Mouse (Mus musculus) neutrophil, adult 5-6 weeks (primary cell): ENCODE measurements at regions not wholly inside any gene's neighbourhood (a gene's known extent, or its start where the extent isn't known, plus 50 kb on each side); places are given as distances from the start of the nearest gene placed in this dataset.

Source experiments
- ATAC-seq: fragments of 151-379, 151-347 bp; 2 replicates; pipeline ENCODE4 v1.8.0; 2017; ENCODE audit warnings: mild to moderate bottlenecking, moderate TSS enrichment; ENCODE audit not compliant: insufficient number of reproducible peaks, poor library complexity, low FRiP score, severe bottlenecking; ENCODE audit errors: extremely low read depth

GRCm38 (mm10) chr4:89458628-89459345, 147.9 kb upstream of the Cdkn2b start:
- ATAC-seq = peak; percentile 39; the same call in 1 of the 2 replicates

GRCm38 (mm10) chr4:89457861-89458260, 147.0 kb upstream of the Cdkn2b start:
- ATAC-seq = peak; percentile 43; the same call in 1 of the 2 replicates

GRCm38 (mm10) chr4:89454926-89455325, 144.1 kb upstream of the Cdkn2b start:
- ATAC-seq = no peak

- ATAC-seq = no peak
Measured at GRCm38 (mm10) chr4:89453051-89453450, 142.2 kb upstream of the Cdkn2b start.

GRCm38 (mm10) chr4:89451741-89452140, 140.9 kb upstream of the Cdkn2b start:
- no peak for ATAC-seq

- no peak for ATAC-seq
Measured at GRCm38 (mm10) chr4:89446765-89447487, 136.1 kb upstream of the Cdkn2b start.

GRCm38 (mm10) chr4:89446156-89446716, 135.4 kb upstream of the Cdkn2b start:
- ATAC-seq = no peak

GRCm38 (mm10) chr4:89445214-89446155, 134.6 kb upstream of the Cdkn2b start:
- ATAC-seq = no peak

GRCm38 (mm10) chr4:89442526-89442925, 131.7 kb upstream of the Cdkn2b start:
- ATAC-seq = no peak

GRCm38 (mm10) chr4:89440821-89441220, 130.0 kb upstream of the Cdkn2b start:
- no peak for ATAC-seq

GRCm38 (mm10) chr4:89440326-89440725, 129.5 kb upstream of the Cdkn2b start:
- ATAC-seq = no peak

GRCm38 (mm10) chr4:89438665-89439064, 127.8 kb upstream of the Cdkn2b start:
- no peak for ATAC-seq

GRCm38 (mm10) chr4:89436764-89437163, 125.9 kb upstream of the Cdkn2b start:
- no peak for ATAC-seq

GRCm38 (mm10) chr4:89434152-89434551, 123.3 kb upstream of the Cdkn2b start:
- no peak for ATAC-seq

- ATAC-seq = no peak
Measured at GRCm38 (mm10) chr4:89433528-89433927, 122.7 kb upstream of the Cdkn2b start.

- ATAC-seq = no peak
Measured at GRCm38 (mm10) chr4:89431520-89431919, 120.7 kb upstream of the Cdkn2b start.

- no peak for ATAC-seq
Measured at GRCm38 (mm10) chr4:89428465-89428864, 117.6 kb upstream of the Cdkn2b start.

- no peak for ATAC-seq
Measured at GRCm38 (mm10) chr4:89427345-89428293, 116.8 kb upstream of the Cdkn2b start.
